Mouse (Mus musculus) neural tube, embryonic 13.5 days (tissue): ENCODE results near the gene Rpl22. TPM values are rescaled to one million over a fixed set of nuclear protein-coding genes. Genes with fewer than 3 reads are reported as not detected.
A peak's percentile ranks its signal among the peaks of the same experiment; 100 is the strongest.

ENCODE experiments used
- ATAC-seq: fragments of 200-750 bp; cut with Nextera tagmentation; 2 replicates; pipeline ENCODE4 v1.8.0; 2017; ENCODE audit warnings: low read depth, mild to moderate bottlenecking, moderate TSS enrichment, moderate library complexity
- H3K27ac ChIP-seq: fragments of 300-500 bp; sonication (generic); replicated peaks from 2 replicates; pipeline ENCODE4 v1.5.1; 2015; ENCODE audit warnings: moderate library complexity, mild to moderate bottlenecking, inconsistent platforms
- H3K27me3 ChIP-seq: fragments of 300-500 bp; sonication (generic); 2 replicates; pipeline ENCODE4 v1.6.1; 2015; ENCODE audit warnings: mild to moderate bottlenecking, inconsistent platforms
- H3K36me3 ChIP-seq: fragments of 300-500 bp; sonication (generic); 2 replicates; pipeline ENCODE4 v1.6.1; 2015; ENCODE audit warnings: mild to moderate bottlenecking, inconsistent platforms
- H3K4me1 ChIP-seq: fragments of 300-500 bp; sonication (generic); replicated peaks from 2 replicates; pipeline ENCODE4 v1.6.1; 2015; ENCODE audit warnings: inconsistent platforms
- H3K4me2 ChIP-seq: fragments of 300-500 bp; sonication (generic); 2 replicates; pipeline ENCODE4 v1.6.1; 2015; ENCODE audit warnings: inconsistent platforms, mild to moderate bottlenecking, moderate library complexity
- H3K4me3 ChIP-seq: fragments of 300-500 bp; sonication (generic); 2 replicates; pipeline ENCODE4 v1.5.1; 2015; ENCODE audit warnings: mild to moderate bottlenecking, inconsistent platforms
- H3K9ac ChIP-seq: fragments of 300-500 bp; sonication (generic); 2 replicates; pipeline ENCODE4 v1.6.1; 2015; ENCODE audit warnings: moderate library complexity, mild to moderate bottlenecking, inconsistent platforms
- H3K9me3 ChIP-seq: fragments of 300-500 bp; sonication (generic); 2 replicates; pipeline ENCODE4 v1.6.1; 2016; ENCODE audit warnings: inconsistent platforms
- WGBS: fragments of 180-500 bp; shearing (Covaris S2); methylation state at CpG from one replicate; pipeline ENCODE4 v1.1.7; 2015; 5-methylcytosine and 5-hydroxymethylcytosine counted together
- polyA plus RNA-seq: library from polyadenylated mRNA; unstranded; fragments of >200 nt; fragmentation: Nextera tagmentation; extraction: Ambion mirVana; gene quantifications from 2 replicates; pipeline ENCODE4 v1.2.1, GENCODE M21; 2015

Gene Rpl22
- polyA plus RNA-seq, 1 experiment from 2014 or later: 217 TPM

DNA sequence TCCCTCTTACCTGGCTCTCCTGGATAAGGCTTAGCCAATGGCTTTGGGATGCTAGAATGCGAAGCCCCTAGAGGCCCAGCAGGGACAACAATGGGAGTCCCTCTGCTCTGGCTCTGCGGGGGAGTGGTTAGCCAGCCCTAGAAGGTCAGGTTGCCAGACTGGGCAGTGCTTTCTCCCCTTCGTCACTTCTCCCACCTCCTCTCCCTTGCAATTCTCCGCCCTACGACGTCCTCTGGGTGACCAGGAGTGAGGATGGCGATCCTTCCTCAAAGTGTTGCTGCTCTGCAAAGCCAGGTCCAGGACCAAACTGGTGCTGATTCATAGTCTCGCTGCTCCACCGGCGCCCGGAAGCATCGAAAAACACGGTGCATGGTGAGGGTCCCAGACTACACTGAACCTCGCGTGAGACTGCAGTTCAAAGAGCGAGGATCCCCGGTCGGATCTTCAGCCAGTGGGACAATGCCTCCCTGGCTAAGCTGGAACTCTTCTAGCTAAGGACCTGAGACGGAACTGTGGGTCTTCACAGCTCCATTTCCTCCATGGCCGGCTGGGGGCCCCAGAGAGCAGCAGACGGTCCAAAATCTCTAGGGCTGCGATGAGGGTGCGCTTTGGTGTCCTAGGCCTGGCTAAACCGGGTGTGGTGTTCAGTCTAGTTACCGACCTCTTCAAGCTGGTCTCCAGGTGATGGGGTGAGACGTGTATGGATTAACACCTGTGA lies 6.9 kb upstream of the Rpl22 start, which contains the start of gene Rnf207:
Gene Rnf207 (minus strand): TSS at position 477 of the 718 bp plus-strand sequence.
- peak within 1 kb of the TSS; percentile 15 for H3K4me3 ChIP-seq
- H3K27me3 ChIP-seq: peaks cover 58% of the 10 kb centered on the region
- H3K4me1 ChIP-seq: peaks cover 25% of the 10 kb centered on the region
- peak within 1 kb of the TSS; percentile 27; the same call in 1 of the 2 replicates for H3K9ac ChIP-seq
- WGBS: 4% methylated on average over 26 of the region's 26 CpGs
- peak within 1 kb of the TSS; percentile 35 for H3K4me2 ChIP-seq
- no peak within 1 kb of the TSS for H3K27ac ChIP-seq
- ATAC-seq: no peak
- H3K36me3 ChIP-seq: no peaks in the 10 kb centered on the region
- no peaks in the 10 kb centered on the region for H3K9me3 ChIP-seq

GRCm38 (mm10) chr4:152321464-152321863 lies 4.1 kb upstream of the Rpl22 start:
- 61% methylated on average over 5 of the region's 5 CpGs for WGBS
- no peaks in the 10 kb centered on the region for H3K9me3 ChIP-seq
- ATAC-seq: no peak
- peaks cover 30% of the 10 kb centered on the region for H3K27me3 ChIP-seq
- H3K4me1 ChIP-seq: peaks cover 11% of the 10 kb centered on the region
- no peak overlapping the region for H3K27ac ChIP-seq
- H3K36me3 ChIP-seq: no peaks in the 10 kb centered on the region
- H3K9ac ChIP-seq: no peak overlapping the region
- no peak overlapping the region for H3K4me2 ChIP-seq
- no peak overlapping the region for H3K4me3 ChIP-seq

- 54% methylated on average over 16 of the region's 16 CpGs for WGBS
- Histone ChIP-seq H3K4me3 (peak overlapping the region; percentile 76), H3K27me3 (peaks cover 3% of the 10 kb centered on the region; the same call in 1 of the 2 replicates), H3K36me3 (peaks cover 22% of the 10 kb centered on the region), H3K4me1 (peaks cover 20% of the 10 kb centered on the region), H3K9ac (no peak overlapping the region), H3K9me3 (no peaks in the 10 kb centered on the region), H3K4me2 (peak overlapping the region; percentile 64), H3K27ac (no peak overlapping the region)
- ATAC-seq: peak; percentile 32; the same call in 1 of the 2 replicates
Measured at GRCm38 (mm10) chr4:152324641-152325562, 640 bp upstream of the Rpl22 start.

DNA sequence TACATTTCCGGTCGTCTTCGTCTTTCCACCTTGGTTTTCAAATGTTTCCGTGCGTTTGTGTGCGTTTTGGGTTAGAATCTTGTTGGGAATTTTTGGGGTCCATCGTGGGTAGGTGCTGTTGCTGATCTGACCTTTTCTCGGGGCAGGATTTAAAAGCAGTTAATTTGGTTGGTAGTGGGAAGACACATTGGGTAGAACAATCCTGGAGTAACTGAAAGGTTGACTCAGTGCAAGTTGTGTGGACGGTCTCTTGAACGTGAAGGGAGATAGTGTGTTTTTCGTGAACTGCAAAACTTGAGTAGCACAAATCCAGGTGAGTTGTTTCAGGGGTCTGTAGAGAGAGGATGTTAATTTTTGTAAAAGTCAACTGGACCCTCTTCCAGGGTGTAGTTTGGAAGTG lies 1.0 kb downstream of the Rpl22 start:
- Histone ChIP-seq H3K27me3 (peaks cover 3% of the 10 kb centered on the region; the same call in 1 of the 2 replicates), H3K9ac (peak overlapping the region; percentile 89), H3K4me3 (peak overlapping the region; percentile 76), H3K4me2 (peak overlapping the region; percentile 64), H3K4me1 (peaks cover 20% of the 10 kb centered on the region), H3K27ac (no peak overlapping the region), H3K9me3 (no peaks in the 10 kb centered on the region), H3K36me3 (peaks cover 38% of the 10 kb centered on the region)
- 1% methylated on average over 11 of the region's 11 CpGs for WGBS
- no peak for ATAC-seq

DNA sequence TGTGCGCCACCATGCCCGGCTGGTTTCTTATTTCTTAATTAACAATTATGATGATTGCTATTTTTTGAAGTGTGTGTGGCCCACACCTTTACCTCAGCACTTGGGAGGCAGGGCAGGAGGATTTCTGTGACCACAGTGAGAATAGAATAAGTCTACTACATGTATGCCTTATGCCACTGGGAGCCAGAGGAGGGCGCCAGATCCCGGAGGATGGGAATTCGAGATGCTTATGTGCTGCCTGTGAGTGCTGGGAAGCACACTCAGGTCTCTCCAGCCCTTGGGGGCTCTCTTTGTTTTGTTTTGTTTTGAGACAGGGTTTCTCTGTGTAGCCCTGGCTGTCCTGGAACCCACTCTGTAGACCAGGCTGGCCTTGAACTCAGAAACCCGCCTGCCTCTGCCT lies 3.1 kb downstream of the Rpl22 start:
- 82% methylated on average over 6 of the region's 6 CpGs for WGBS
- H3K9ac ChIP-seq: no peak overlapping the region

DNA sequence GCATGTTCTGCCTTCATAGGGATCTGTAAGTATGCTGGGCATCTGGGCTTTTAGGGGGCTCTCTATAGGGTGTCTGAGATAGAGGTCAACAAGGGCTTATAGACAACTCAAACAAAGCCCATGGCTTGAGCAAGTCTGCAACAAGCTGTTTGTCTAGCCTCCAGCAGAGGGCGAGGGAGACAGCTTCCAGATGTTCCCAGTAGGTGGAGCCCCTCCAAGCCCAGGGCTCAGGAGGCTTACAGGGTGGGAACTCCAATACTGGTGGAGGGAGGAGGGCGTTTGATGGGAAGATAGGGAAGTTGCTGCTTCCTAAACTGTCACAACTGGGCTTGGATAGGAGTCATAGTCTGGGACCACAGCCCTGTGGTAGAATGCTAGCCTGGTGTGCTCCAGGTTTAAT lies 7.4 kb downstream of the Rpl22 start:
- no peak overlapping the region for H3K27ac ChIP-seq
- peak; percentile 60; the same call in 1 of the 2 replicates for ATAC-seq
- 46% methylated on average over 2 of the region's 2 CpGs for WGBS
- peaks cover 79% of the 10 kb centered on the region for H3K36me3 ChIP-seq
- peaks cover 2% of the 10 kb centered on the region; the same call in 1 of the 2 replicates for H3K4me1 ChIP-seq
- H3K4me3 ChIP-seq: no peak overlapping the region
- no peak overlapping the region for H3K9ac ChIP-seq
- H3K4me2 ChIP-seq: no peak overlapping the region
- H3K27me3 ChIP-seq: no peaks in the 10 kb centered on the region; the same call in 1 of the 2 replicates
- H3K9me3 ChIP-seq: no peaks in the 10 kb centered on the region

More for the DNA sequence above, 3.1 kb downstream of the Rpl22 start:
- H3K27ac ChIP-seq: no peak overlapping the region
- H3K4me2 ChIP-seq: no peak overlapping the region
- ATAC-seq: no peak
- peaks cover 20% of the 10 kb centered on the region for H3K4me1 ChIP-seq
- no peak overlapping the region for H3K4me3 ChIP-seq
- no peaks in the 10 kb centered on the region for H3K27me3 ChIP-seq
- H3K9me3 ChIP-seq: no peaks in the 10 kb centered on the region
- H3K36me3 ChIP-seq: peaks cover 59% of the 10 kb centered on the region

DNA sequence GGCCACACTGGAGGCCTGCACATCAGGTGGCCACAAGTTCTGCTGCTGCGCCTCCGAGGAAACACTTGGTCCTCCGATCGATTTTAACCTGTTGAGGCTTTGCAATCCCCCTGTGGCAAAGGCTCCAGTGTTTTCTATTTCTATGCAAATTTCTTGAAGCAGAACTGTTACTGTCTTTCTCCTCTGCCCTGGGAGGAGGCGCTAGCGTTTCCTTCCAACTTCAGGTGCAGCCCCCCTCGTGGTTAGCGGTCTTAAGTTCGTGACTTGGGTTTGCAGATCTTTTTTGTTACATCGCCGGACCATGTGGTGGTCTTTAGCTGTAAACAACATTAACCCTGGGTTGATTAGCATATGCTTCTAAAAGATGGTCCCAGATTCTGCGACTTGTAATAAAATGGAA lies 8.0 kb downstream of the Rpl22 start:
- no peak overlapping the region for H3K4me2 ChIP-seq
- H3K9me3 ChIP-seq: no peaks in the 10 kb centered on the region
- H3K4me3 ChIP-seq: no peak overlapping the region
- no peak for ATAC-seq
- H3K36me3 ChIP-seq: peaks cover 73% of the 10 kb centered on the region
- peaks cover 3% of the 10 kb centered on the region; the same call in 1 of the 2 replicates for H3K4me1 ChIP-seq
- no peaks in the 10 kb centered on the region; the same call in 1 of the 2 replicates for H3K27me3 ChIP-seq
- no peak overlapping the region for H3K27ac ChIP-seq
- 95% methylated on average over 12 of the region's 12 CpGs for WGBS
- no peak overlapping the region for H3K9ac ChIP-seq

- no peak overlapping the region for H3K27ac ChIP-seq
- H3K4me2 ChIP-seq: no peak overlapping the region; the same call in 1 of the 2 replicates
Measured at GRCm38 (mm10) chr4:152337772-152338171, 12.2 kb downstream of the Rpl22 start.

GRCm38 (mm10) chr4:152338419-152339292 lies 13.1 kb downstream of the Rpl22 start, which contains the start of gene Chd5:
Gene Chd5 (plus strand): TSS chr4:152338651.
- peak; percentile 30; the same call in 1 of the 2 replicates for ATAC-seq
- Histone ChIP-seq H3K27me3 (peaks cover 33% of the 10 kb centered on the region), H3K9ac (peak within 1 kb of the TSS; percentile 90), H3K27ac (peak within 1 kb of the TSS; percentile 72), H3K36me3 (peaks cover 22% of the 10 kb centered on the region), H3K9me3 (no peaks in the 10 kb centered on the region), H3K4me2 (peak within 1 kb of the TSS; percentile 88), H3K4me3 (peak within 1 kb of the TSS; percentile 69), H3K4me1 (peaks cover 40% of the 10 kb centered on the region)
- 1% methylated on average over 82 of the region's 120 CpGs for WGBS

More at GRCm38 (mm10) chr4:152337772-152338171, 12.2 kb downstream of the Rpl22 start:
- 19% methylated on average over 6 of the region's 6 CpGs for WGBS
- Histone ChIP-seq H3K9ac (no peak overlapping the region), H3K4me1 (peaks cover 33% of the 10 kb centered on the region), H3K4me3 (no peak overlapping the region), H3K27me3 (peaks cover 32% of the 10 kb centered on the region), H3K9me3 (no peaks in the 10 kb centered on the region), H3K36me3 (peaks cover 31% of the 10 kb centered on the region)
- ATAC-seq: no peak

DNA sequence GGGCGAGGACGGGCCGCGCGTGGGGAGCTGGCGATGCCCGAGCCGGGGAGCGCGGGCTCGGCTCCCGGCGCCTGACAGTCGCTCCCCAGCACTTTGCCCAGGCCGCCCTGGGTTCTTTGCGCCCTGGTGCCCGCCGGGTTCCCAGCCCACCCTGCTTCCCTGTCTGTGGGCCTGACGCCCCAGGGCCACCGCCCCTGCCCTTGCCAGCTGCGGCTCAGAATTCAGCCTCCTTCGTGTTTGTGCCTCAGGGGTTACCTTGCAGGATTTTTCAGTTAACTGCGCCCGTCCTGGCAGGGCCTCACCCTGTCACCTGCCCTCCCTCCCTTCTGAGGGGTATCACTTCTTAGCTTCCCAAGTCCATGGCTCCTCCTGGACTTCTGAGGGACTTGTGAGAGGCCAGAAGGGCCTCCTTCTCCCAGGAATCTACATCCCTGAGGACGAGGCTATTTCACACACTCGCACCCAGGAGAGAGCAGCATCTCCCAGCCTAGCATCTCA lies 13.8 kb downstream of the Rpl22 start:
- peaks cover 15% of the 10 kb centered on the region for H3K36me3 ChIP-seq
- peaks cover 40% of the 10 kb centered on the region for H3K27me3 ChIP-seq
- peak; percentile 20; the same call in 1 of the 2 replicates for ATAC-seq
- peaks cover 40% of the 10 kb centered on the region for H3K4me1 ChIP-seq
- peak overlapping the region; percentile 88 for H3K4me2 ChIP-seq
- peak overlapping the region; percentile 90 for H3K9ac ChIP-seq
- peak overlapping the region; percentile 72 for H3K27ac ChIP-seq
- no peaks in the 10 kb centered on the region for H3K9me3 ChIP-seq
- WGBS: 4% methylated on average over 20 of the region's 26 CpGs
- peak overlapping the region; percentile 69 for H3K4me3 ChIP-seq
